Mouse (Mus musculus) embryonic facial prominence, embryonic 12.5 days (tissue): ENCODE measurements around the gene Ythdc1. TPM values are rescaled to one million over a fixed set of nuclear protein-coding genes. Genes with fewer than 3 reads are reported as not detected.

Source experiments
- polyA plus RNA-seq: library from polyadenylated mRNA; unstranded; fragments of >200 nt; fragmentation: Nextera tagmentation; extraction: Ambion mirVana; gene quantifications from 2 replicates; pipeline ENCODE4 v1.2.1, GENCODE M21; 2016

Gene Ythdc1
- polyA plus RNA-seq, 1 experiment from 2014 or later = 53.4 TPM

Other genes starting within 250 kb of the Ythdc1 start
- gene Tmprss11f, start 171.8 kb upstream of the Ythdc1 start, polyA plus RNA-seq = 0.06 and 0.14 TPM in 2 replicates
- 0.06 and 0.24 TPM in 2 replicates for gene Tmprss11b, start 127.9 kb upstream of the Ythdc1 start, polyA plus RNA-seq
- gene Tmprss11e, start 58.4 kb upstream of the Ythdc1 start, polyA plus RNA-seq = 0.06 TPM in 1 of 2 replicates, not detected in the other
- gene Ugt2b34, start 102.7 kb downstream of the Ythdc1 start, polyA plus RNA-seq = 0.06 TPM in 1 of 2 replicates, not detected in the other
- not detected in 2 replicates for gene Ugt2b1, start 122.3 kb downstream of the Ythdc1 start, polyA plus RNA-seq
- not detected in 2 replicates for gene Ugt2b35, start 196.6 kb downstream of the Ythdc1 start, polyA plus RNA-seq